Mouse (Mus musculus) olfactory bulb, adult 2 months (tissue): ENCODE measurements around the gene Galk1.

Experiments
- CTCF ChIP-seq: fragments of 200-500 bp; IDR thresholded peaks from 2 replicates; pipeline ENCODE4 v1.5.1; 2012; ENCODE audit warnings: low read depth, mild to moderate bottlenecking, low read length, moderate library complexity; ENCODE audit not compliant: insufficient read depth
- POLR2A ChIP-seq: fragments of 200-500 bp; IDR thresholded peaks from 2 replicates; pipeline ENCODE4 v1.6.1; 2012; ENCODE audit warnings: mild to moderate bottlenecking, low read depth, low read length, moderate library complexity; ENCODE audit not compliant: insufficient read depth

DNA sequence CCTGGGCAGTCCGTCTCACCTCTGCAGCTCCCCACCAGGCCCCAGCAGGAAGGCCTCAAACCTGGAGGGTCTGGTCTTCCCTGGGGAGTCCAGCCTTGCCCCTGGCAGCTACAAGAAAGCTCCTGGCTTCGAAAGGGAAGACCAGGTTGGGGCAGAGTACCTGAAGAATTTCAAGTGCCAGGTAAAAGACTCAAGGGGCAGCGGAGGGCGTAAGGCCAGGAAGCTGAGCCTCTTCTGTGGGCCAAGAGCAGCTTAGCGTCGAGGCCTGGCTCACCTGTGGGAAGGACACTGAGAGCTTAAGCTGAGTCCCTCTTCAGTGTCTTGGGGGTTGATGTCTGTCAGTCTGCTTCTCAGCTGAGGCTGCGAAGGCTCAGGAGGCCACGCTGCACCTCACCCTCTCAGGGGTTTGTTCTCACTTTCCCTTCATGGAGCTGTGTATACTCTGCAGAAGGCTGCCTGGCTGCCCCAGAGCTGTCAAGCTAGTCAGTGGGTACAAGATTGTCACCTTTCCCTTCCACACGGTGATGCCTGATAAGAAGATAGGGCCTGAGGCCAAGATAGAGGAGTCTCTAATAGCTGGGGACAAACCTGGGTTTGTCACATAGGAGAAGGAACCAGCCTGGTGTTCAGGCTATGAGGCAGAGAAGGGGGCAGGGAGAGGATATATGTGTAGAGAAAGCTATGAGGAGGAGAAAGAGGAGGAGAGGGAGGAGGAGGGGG is 41.2 kb upstream of the Galk1 start:
- TF ChIP-seq CTCF = no peak
- no peak for TF ChIP-seq POLR2A
